Mouse (Mus musculus): ENCODE measurements around the gene Sfxn1. TPM values are rescaled to one million over a fixed set of nuclear protein-coding genes. Genes with fewer than 3 reads are reported as not detected.
A peak's percentile ranks its signal among the peaks of the same experiment; 100 is the strongest.

Sfxn1 gene
- polyA plus RNA-seq, 1 experiment from 2014 or later = 86.2 TPM

- H3K27me3 ChIP-seq (ENCODE audit: low read depth, poor library complexity, severe bottlenecking) = no peaks in the 10 kb centered on the region
- H3K27ac ChIP-seq (replicated peaks) = no peak overlapping the region
- 94% methylated on average over 3 of the region's 3 CpGs for WGBS
- no peaks in the 10 kb centered on the region for H3K9me3 ChIP-seq (replicated peaks)
- no peak for DNase-seq (ENCODE audit: low spot score)
- H3K4me1 ChIP-seq = peaks cover 10% of the 10 kb centered on the region
- peaks cover 84% of the 10 kb centered on the region for H3K36me3 ChIP-seq
- H3K4me3 ChIP-seq = no peak overlapping the region
These were observed 31.6 kb downstream of the Sfxn1 start for GRCm38 (mm10) chr13:54103271-54103670.

- H3K36me3 ChIP-seq = peaks cover 80% of the 10 kb centered on the region
- 90% methylated on average over 10 of the region's 10 CpGs for WGBS
- no peaks in the 10 kb centered on the region for H3K27me3 ChIP-seq (ENCODE audit: low read depth, poor library complexity, severe bottlenecking)
These were observed 32.2 kb downstream of the Sfxn1 start for GRCm38 (mm10) chr13:54103866-54104265.

GRCm38 (mm10) chr13:54113819-54114550 lies 42.3 kb downstream of the Sfxn1 start:
- peak overlapping the region; percentile 38 for H3K27ac ChIP-seq (replicated peaks)
- 53% methylated on average over 11 of the region's 11 CpGs for WGBS

More at GRCm38 (mm10) chr13:54103866-54104265, 32.2 kb downstream of the Sfxn1 start:
- Histone ChIP-seq H3K27ac (replicated peaks) (no peak overlapping the region), H3K4me3 (no peak overlapping the region), H3K4me1 (peaks cover 10% of the 10 kb centered on the region), H3K9me3 (replicated peaks) (no peaks in the 10 kb centered on the region)
- DNase-seq (ENCODE audit: low spot score) = no peak

GRCm38 (mm10) chr13:54114931-54115330 lies 43.3 kb downstream of the Sfxn1 start:
- 85% methylated on average over 5 of the region's 5 CpGs for WGBS
- DNase-seq (ENCODE audit: low spot score) = no peak
- H3K4me3 ChIP-seq = no peak overlapping the region

More at GRCm38 (mm10) chr13:54113819-54114550, 42.3 kb downstream of the Sfxn1 start:
- Histone ChIP-seq H3K9me3 (replicated peaks) (peaks cover 10% of the 10 kb centered on the region), H3K36me3 (no peaks in the 10 kb centered on the region), H3K4me1 (peaks cover 7% of the 10 kb centered on the region), H3K27me3 (ENCODE audit: low read depth, poor library complexity, severe bottlenecking) (no peaks in the 10 kb centered on the region; the same call in 1 of the 2 replicates), H3K4me3 (no peak overlapping the region)
- DNase-seq (ENCODE audit: low spot score) = peak; percentile 77

GRCm38 (mm10) chr13:54115779-54116178 lies 44.1 kb downstream of the Sfxn1 start:
- H3K4me3 ChIP-seq = no peak overlapping the region
- DNase-seq (ENCODE audit: low spot score) = no peak
- WGBS = 89% methylated on average over 6 of the region's 6 CpGs
- H3K9me3 ChIP-seq (replicated peaks) = peaks cover 10% of the 10 kb centered on the region
- H3K4me1 ChIP-seq = peaks cover 7% of the 10 kb centered on the region
- H3K36me3 ChIP-seq = no peaks in the 10 kb centered on the region
- no peaks in the 10 kb centered on the region; the same call in 1 of the 2 replicates for H3K27me3 ChIP-seq (ENCODE audit: low read depth, poor library complexity, severe bottlenecking)
- peak overlapping the region; percentile 28; the same call in 1 of the 2 replicates for H3K27ac ChIP-seq (replicated peaks)

More at GRCm38 (mm10) chr13:54114931-54115330, 43.3 kb downstream of the Sfxn1 start:
- H3K36me3 ChIP-seq = no peaks in the 10 kb centered on the region
- H3K27me3 ChIP-seq (ENCODE audit: low read depth, poor library complexity, severe bottlenecking) = no peaks in the 10 kb centered on the region; the same call in 1 of the 2 replicates
- H3K9me3 ChIP-seq (replicated peaks) = peaks cover 10% of the 10 kb centered on the region
- no peak overlapping the region; the same call in 1 of the 2 replicates for H3K27ac ChIP-seq (replicated peaks)
- H3K4me1 ChIP-seq = peaks cover 7% of the 10 kb centered on the region

- H3K27me3 ChIP-seq (ENCODE audit: low read depth, poor library complexity, severe bottlenecking) = no peaks in the 10 kb centered on the region; the same call in 1 of the 2 replicates
- no peak overlapping the region for H3K27ac ChIP-seq (replicated peaks)
- 31% methylated on average over 5 of the region's 5 CpGs for WGBS
- peaks cover 7% of the 10 kb centered on the region for H3K4me1 ChIP-seq
- no peak for DNase-seq (ENCODE audit: low spot score)
- peaks cover 10% of the 10 kb centered on the region for H3K9me3 ChIP-seq (replicated peaks)
- no peak overlapping the region for H3K4me3 ChIP-seq
- H3K36me3 ChIP-seq = no peaks in the 10 kb centered on the region
These were observed 46.7 kb downstream of the Sfxn1 start for GRCm38 (mm10) chr13:54118355-54118754.

GRCm38 (mm10) chr13:54137756-54138410 lies 66.2 kb downstream of the Sfxn1 start:
- peaks cover 7% of the 10 kb centered on the region for H3K27me3 ChIP-seq (ENCODE audit: low read depth, poor library complexity, severe bottlenecking)
- H3K27ac ChIP-seq (replicated peaks) = no peak overlapping the region
- no peaks in the 10 kb centered on the region for H3K36me3 ChIP-seq
- 75% methylated on average over 9 of the region's 9 CpGs for WGBS
- no peak overlapping the region for H3K4me3 ChIP-seq
- no peaks in the 10 kb centered on the region; the same call in 1 of the 2 replicates for H3K9me3 ChIP-seq (replicated peaks)
- peaks cover 6% of the 10 kb centered on the region for H3K4me1 ChIP-seq
- no peak for DNase-seq (ENCODE audit: low spot score)

GRCm38 (mm10) chr13:54143788-54144187 lies 72.1 kb downstream of the Sfxn1 start:
- Histone ChIP-seq H3K27ac (replicated peaks) (peak overlapping the region; percentile 74), H3K4me1 (peaks cover 18% of the 10 kb centered on the region), H3K27me3 (ENCODE audit: low read depth, poor library complexity, severe bottlenecking) (peaks cover 7% of the 10 kb centered on the region), H3K9me3 (replicated peaks) (peaks cover 4% of the 10 kb centered on the region), H3K4me3 (no peak overlapping the region), H3K36me3 (no peaks in the 10 kb centered on the region)
- DNase-seq (ENCODE audit: low spot score) = no peak
- WGBS = 60% methylated on average over 5 of the region's 5 CpGs

GRCm38 (mm10) chr13:54144624-54145023 lies 73.0 kb downstream of the Sfxn1 start:
- DNase-seq (ENCODE audit: low spot score) = no peak
- peaks cover 18% of the 10 kb centered on the region for H3K4me1 ChIP-seq
- peaks cover 4% of the 10 kb centered on the region for H3K9me3 ChIP-seq (replicated peaks)
- peaks cover 5% of the 10 kb centered on the region for H3K27me3 ChIP-seq (ENCODE audit: low read depth, poor library complexity, severe bottlenecking)
- no peak overlapping the region for H3K4me3 ChIP-seq
- 88% methylated on average over 5 of the region's 5 CpGs for WGBS
- no peaks in the 10 kb centered on the region for H3K36me3 ChIP-seq
- peak overlapping the region; percentile 74 for H3K27ac ChIP-seq (replicated peaks)

GRCm38 (mm10) chr13:54147328-54147727 lies 75.7 kb downstream of the Sfxn1 start:
- H3K36me3 ChIP-seq = no peaks in the 10 kb centered on the region
- H3K27ac ChIP-seq (replicated peaks) = no peak overlapping the region
- H3K4me3 ChIP-seq = no peak overlapping the region
- H3K4me1 ChIP-seq = peaks cover 18% of the 10 kb centered on the region
- H3K9me3 ChIP-seq (replicated peaks) = peaks cover 4% of the 10 kb centered on the region
- no peaks in the 10 kb centered on the region for H3K27me3 ChIP-seq (ENCODE audit: low read depth, poor library complexity, severe bottlenecking)
- 70% methylated on average over 1 of the region's 1 CpGs for WGBS
- DNase-seq (ENCODE audit: low spot score) = no peak

- H3K9me3 ChIP-seq (replicated peaks) = no peaks in the 10 kb centered on the region
- no peak for DNase-seq (ENCODE audit: low spot score)
- H3K4me1 ChIP-seq = peaks cover 16% of the 10 kb centered on the region
- H3K27ac ChIP-seq (replicated peaks) = no peak overlapping the region
- no peak overlapping the region for H3K4me3 ChIP-seq
- WGBS = 77% methylated on average over 1 of the region's 1 CpGs
- H3K36me3 ChIP-seq = no peaks in the 10 kb centered on the region
- no peaks in the 10 kb centered on the region for H3K27me3 ChIP-seq (ENCODE audit: low read depth, poor library complexity, severe bottlenecking)
These were observed 80.8 kb downstream of the Sfxn1 start for GRCm38 (mm10) chr13:54152421-54152820.

GRCm38 (mm10) chr13:54152911-54153310 lies 81.2 kb downstream of the Sfxn1 start:
- Histone ChIP-seq H3K27me3 (ENCODE audit: low read depth, poor library complexity, severe bottlenecking) (no peaks in the 10 kb centered on the region), H3K9me3 (replicated peaks) (no peaks in the 10 kb centered on the region), H3K36me3 (no peaks in the 10 kb centered on the region), H3K4me3 (no peak overlapping the region), H3K27ac (replicated peaks) (no peak overlapping the region; the same call in 1 of the 2 replicates), H3K4me1 (peaks cover 21% of the 10 kb centered on the region)
- no peak for DNase-seq (ENCODE audit: low spot score)
- WGBS = 46% methylated on average over 7 of the region's 7 CpGs

Data from midbrain, embryonic 10.5 days (tissue).